In the genomic region with DNA sequence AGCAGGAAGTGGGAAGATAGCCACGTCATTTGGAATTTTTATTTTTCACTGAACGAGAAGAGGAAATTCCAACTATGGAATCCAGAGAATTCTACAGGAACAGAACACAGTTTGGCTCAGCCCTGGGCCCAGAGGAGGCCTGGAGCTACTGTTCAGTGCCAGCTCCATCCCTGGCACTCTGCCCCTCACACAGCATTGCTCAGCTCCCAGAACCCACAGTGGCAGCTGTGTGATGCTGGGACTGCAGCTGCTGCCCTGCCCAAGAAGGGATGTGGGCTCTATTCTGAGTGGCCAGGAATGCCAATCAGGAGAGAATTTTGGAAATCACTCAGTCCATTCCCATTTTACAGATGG, we compare ENCODE assay signal across 12 mouse cellular contexts. TPM values are rescaled to one million over a fixed set of nuclear protein-coding genes. Genes with fewer than 3 reads are reported as not detected.
A peak's percentile ranks its signal among the peaks of the same experiment; 100 is the strongest.
DNase-seq lines count a peak whose midpoint lies in the region; ATAC-seq and TF ChIP-seq lines count a peak whose summit lies in the region.
"Had no signal": no experiment of that assay in that cellular context is flagged by ENCODE, and none has a peak within 500 bp of the region (broad histone marks: within the 10 kb centered on the region; RNA-seq: fewer than 3 reads in every experiment).

No protein-coding gene starts in this region.

- no peak overlapping the region for H3K4me3 ChIP-seq in forebrain, embryonic 15.5 days
- no peak overlapping the region for H3K4me3 ChIP-seq in forebrain, embryonic 11.5 days (ENCODE audit: low read depth, low read length)
- no peak overlapping the region for H3K4me3 ChIP-seq in lung, postnatal 0 days (ENCODE audit: low read depth, low read length)
- H3K4me3 ChIP-seq: neural tube, embryonic 12.5 days had no signal

- no peaks in the 10 kb centered on the region for H3K9me3 ChIP-seq in forebrain, embryonic 15.5 days
- no peaks in the 10 kb centered on the region for H3K9me3 ChIP-seq in forebrain, embryonic 11.5 days (ENCODE audit: control insufficient read depth, low read length)
- H3K9me3 ChIP-seq in lung, postnatal 0 days (ENCODE audit: low read length): no peaks in the 10 kb centered on the region
- H3K9me3 ChIP-seq: neural tube, embryonic 12.5 days had no signal

- no peak for TF ChIP-seq EP300 in lung, postnatal 0 days (IDR thresholded peaks at IDR 0.05)

- H3K27ac ChIP-seq in forebrain, embryonic 15.5 days (replicated peaks): peak overlapping the region; percentile 35; the same call in 1 of the 2 replicates
- H3K27ac ChIP-seq in forebrain, embryonic 11.5 days (ENCODE audit: low read depth, low read length): no peak overlapping the region
- H3K27ac ChIP-seq in lung, postnatal 0 days (ENCODE audit: low read length): no peak overlapping the region
- H3K27ac ChIP-seq: neural tube, embryonic 12.5 days had no signal

- H3K4me1 ChIP-seq in forebrain, embryonic 15.5 days: peaks cover 23% of the 10 kb centered on the region
- H3K4me1 ChIP-seq in forebrain, embryonic 11.5 days (replicated peaks; ENCODE audit: control insufficient read depth, insufficient read depth, low read length): peaks cover 20% of the 10 kb centered on the region
- H3K4me1 ChIP-seq in lung, postnatal 0 days (ENCODE audit: insufficient read depth, low read depth, low read length): no peaks in the 10 kb centered on the region

- H3K4me2 ChIP-seq in forebrain, embryonic 15.5 days (replicated peaks): no peak overlapping the region
- no peak overlapping the region for H3K4me2 ChIP-seq in forebrain, embryonic 11.5 days (ENCODE audit: low read depth, low read length, severe bottlenecking)
- no peak overlapping the region for H3K4me2 ChIP-seq in lung, postnatal 0 days (replicated peaks; ENCODE audit: low read depth, low read length)
- H3K4me2 ChIP-seq: neural tube, embryonic 12.5 days had no signal

- no peaks in the 10 kb centered on the region for H3K36me3 ChIP-seq in forebrain, embryonic 15.5 days
- no peaks in the 10 kb centered on the region for H3K36me3 ChIP-seq in forebrain, embryonic 11.5 days (ENCODE audit: control insufficient read depth, insufficient read depth, low read length)
- no peaks in the 10 kb centered on the region for H3K36me3 ChIP-seq in lung, postnatal 0 days (ENCODE audit: insufficient read depth, low read length)
- H3K36me3 ChIP-seq: neural tube, embryonic 12.5 days had no signal

- no peak for DNase-seq in forebrain, embryonic 11.5 days (ENCODE audit: low spot score)
- DNase-seq in lung, postnatal 0 days (ENCODE audit: low spot score): peak; percentile 3
- DNase-seq in lung, postnatal 36 days: no peak
- DNase-seq in layer of hippocampus, adult 18-20 months (ENCODE audit: low spot score in 2 of 2): peak; percentile 53 to 76
- peak; percentile 75 for DNase-seq in right cerebral cortex, postnatal 14 days
- no peak for DNase-seq in spleen, postnatal 14 days (ENCODE audit: low spot score in 2 of 2)
- DNase-seq in adrenal gland, postnatal 10 days: no peak
- DNase-seq: lung, adult 2 months had no signal

- 60% methylated on average over 2 of the region's 2 CpGs for WGBS in forebrain, embryonic 15.5 days
- WGBS in forebrain, embryonic 11.5 days: 78% methylated on average over 2 of the region's 2 CpGs
- WGBS in lung, postnatal 0 days: 15% methylated on average over 2 of the region's 2 CpGs

- H3K27me3 ChIP-seq in forebrain, embryonic 15.5 days: peaks cover 8% of the 10 kb centered on the region; the same call in 1 of the 2 replicates
- peaks cover 4% of the 10 kb centered on the region for H3K27me3 ChIP-seq in forebrain, embryonic 11.5 days (ENCODE audit: control insufficient read depth, insufficient read depth, low read length)
- 0 out of 2 replicates have a peak, but pooled peaks cover 2% of the 10 kb centered on the region for H3K27me3 ChIP-seq in lung, postnatal 0 days (replicated peaks; ENCODE audit: insufficient read depth, low read length)

- H3K9ac ChIP-seq in forebrain, embryonic 15.5 days (replicated peaks): no peak overlapping the region
- no peak overlapping the region for H3K9ac ChIP-seq in forebrain, embryonic 11.5 days (ENCODE audit: low read length)
- H3K9ac ChIP-seq in lung, postnatal 0 days (replicated peaks; ENCODE audit: low read depth): no peak overlapping the region
- H3K9ac ChIP-seq: neural tube, embryonic 12.5 days had no signal

- no peak for TF ChIP-seq CTCF in lung, postnatal 0 days (IDR thresholded peaks at IDR 0.05)

- ATAC-seq in forebrain, embryonic 15.5 days (replicated peaks): 0 out of 2 replicates have a peak, but pooled peaks have one; percentile 54
- no peak for ATAC-seq in forebrain, embryonic 11.5 days (replicated peaks; ENCODE audit: low FRiP score)
- no peak for ATAC-seq in lung, postnatal 0 days

RNA-seq across cellular contexts. Expression of a gene that starts 4.8 kb away (rescaled TPM):
- 0.45 TPM in 1 of 2 replicates, not detected in the other for polyA plus RNA-seq in forebrain, embryonic 15.5 days (2015; fragmentation: Nextera tagmentation; extraction: Ambion mirVana)
- polyA plus RNA-seq in forebrain, embryonic 11.5 days (2014; fragmentation: Nextera tagmentation; extraction: Ambion mirVana): 0.15 TPM in 1 of 2 replicates, not detected in the other
- not detected in 2 replicates for polyA plus RNA-seq in lung, postnatal 0 days (2015; fragmentation: Nextera tagmentation; extraction: Ambion mirVana)
- 1 to 10 TPM; 1.9 to 4.7 TPM for total RNA-seq in layer of hippocampus, adult 18-20 months (2021)
- total RNA-seq in adrenal gland, postnatal 10 days (2021): not detected
- polyA plus RNA-seq: embryonic facial prominence, embryonic 14.5 days; intestine, embryonic 14.5 days; lung, adult 2 months; neural tube, embryonic 12.5 days had no signal

RNA-seq across cellular contexts. Expression of a gene that starts 12.1 kb away (rescaled TPM):
- polyA plus RNA-seq in forebrain, embryonic 15.5 days (2015; fragmentation: Nextera tagmentation; extraction: Ambion mirVana): 26.6 and 29.8 TPM in 2 replicates
- 12.6 and 15.1 TPM in 2 replicates for polyA plus RNA-seq in forebrain, embryonic 11.5 days (2014; fragmentation: Nextera tagmentation; extraction: Ambion mirVana)
- 7.3 and 7.8 TPM in 2 replicates for polyA plus RNA-seq in lung, postnatal 0 days (2015; fragmentation: Nextera tagmentation; extraction: Ambion mirVana)
- 10 to 100 TPM; 24.0 to 32.2 TPM for total RNA-seq in layer of hippocampus, adult 18-20 months (2021)
- 10 to 100 TPM in 1 of 2 experiments, 1 to 10 TPM in 1; 9.2 to 17.0 TPM for total RNA-seq in adrenal gland, postnatal 10 days (2021)

RNA-seq across cellular contexts. Expression of a gene that starts 19.2 kb away (rescaled TPM):
- polyA plus RNA-seq in forebrain, embryonic 15.5 days (2015; fragmentation: Nextera tagmentation; extraction: Ambion mirVana): not detected in 2 replicates
- not detected in 2 replicates for polyA plus RNA-seq in forebrain, embryonic 11.5 days (2014; fragmentation: Nextera tagmentation; extraction: Ambion mirVana)
- not detected in 2 replicates for polyA plus RNA-seq in lung, postnatal 0 days (2015; fragmentation: Nextera tagmentation; extraction: Ambion mirVana)
- not detected for total RNA-seq in layer of hippocampus, adult 18-20 months (2021)
- not detected for total RNA-seq in adrenal gland, postnatal 10 days (2021)
- polyA plus RNA-seq: embryonic facial prominence, embryonic 14.5 days; intestine, embryonic 14.5 days; neural tube, embryonic 12.5 days had no signal

RNA-seq across cellular contexts. Expression of a gene that starts 40.6 kb away (rescaled TPM):
- 57.7 and 60.5 TPM in 2 replicates for polyA plus RNA-seq in forebrain, embryonic 15.5 days (2015; fragmentation: Nextera tagmentation; extraction: Ambion mirVana)
- 57.7 and 58.2 TPM in 2 replicates for polyA plus RNA-seq in forebrain, embryonic 11.5 days (2014; fragmentation: Nextera tagmentation; extraction: Ambion mirVana)
- polyA plus RNA-seq in lung, postnatal 0 days (2015; fragmentation: Nextera tagmentation; extraction: Ambion mirVana): 69.5 and 73.5 TPM in 2 replicates
- 10 to 100 TPM; 24.2 to 24.9 TPM for total RNA-seq in layer of hippocampus, adult 18-20 months (2021)
- 10 to 100 TPM; 42.9 to 48.5 TPM for total RNA-seq in adrenal gland, postnatal 10 days (2021)

RNA-seq across cellular contexts. Expression of a gene that starts 48.8 kb away (rescaled TPM):
- polyA plus RNA-seq in forebrain, embryonic 15.5 days (2015; fragmentation: Nextera tagmentation; extraction: Ambion mirVana): 62.9 and 69.3 TPM in 2 replicates
- 55.1 and 65.5 TPM in 2 replicates for polyA plus RNA-seq in forebrain, embryonic 11.5 days (2014; fragmentation: Nextera tagmentation; extraction: Ambion mirVana)
- 19.1 and 24.3 TPM in 2 replicates for polyA plus RNA-seq in lung, postnatal 0 days (2015; fragmentation: Nextera tagmentation; extraction: Ambion mirVana)
- 10 to 100 TPM; 68.8 to 70.9 TPM for total RNA-seq in layer of hippocampus, adult 18-20 months (2021)
- total RNA-seq in adrenal gland, postnatal 10 days (2021): 10 to 100 TPM; 31.1 to 47.1 TPM

Comparison
In these comparisons a context has a peak if more than half of its experiments do, and no peak if none do; other contexts are left out.
1. DNase-seq: peak in lung, postnatal 0 days (single experiment), layer of hippocampus, adult 18-20 months (2 of 2) and right cerebral cortex, postnatal 14 days (single experiment); none in forebrain, embryonic 11.5 days (single experiment), lung, postnatal 36 days (single experiment), spleen, postnatal 14 days (0 of 2) and adrenal gland, postnatal 10 days (single experiment).